Mouse (Mus musculus): ENCODE results near the gene Erfe. TPM values are rescaled to one million over a fixed set of nuclear protein-coding genes. Genes with fewer than 3 reads are reported as not detected.

The Erfe gene
- polyA plus RNA-seq, 1 experiment from 2014 or later = 1.5 TPM

DNA sequence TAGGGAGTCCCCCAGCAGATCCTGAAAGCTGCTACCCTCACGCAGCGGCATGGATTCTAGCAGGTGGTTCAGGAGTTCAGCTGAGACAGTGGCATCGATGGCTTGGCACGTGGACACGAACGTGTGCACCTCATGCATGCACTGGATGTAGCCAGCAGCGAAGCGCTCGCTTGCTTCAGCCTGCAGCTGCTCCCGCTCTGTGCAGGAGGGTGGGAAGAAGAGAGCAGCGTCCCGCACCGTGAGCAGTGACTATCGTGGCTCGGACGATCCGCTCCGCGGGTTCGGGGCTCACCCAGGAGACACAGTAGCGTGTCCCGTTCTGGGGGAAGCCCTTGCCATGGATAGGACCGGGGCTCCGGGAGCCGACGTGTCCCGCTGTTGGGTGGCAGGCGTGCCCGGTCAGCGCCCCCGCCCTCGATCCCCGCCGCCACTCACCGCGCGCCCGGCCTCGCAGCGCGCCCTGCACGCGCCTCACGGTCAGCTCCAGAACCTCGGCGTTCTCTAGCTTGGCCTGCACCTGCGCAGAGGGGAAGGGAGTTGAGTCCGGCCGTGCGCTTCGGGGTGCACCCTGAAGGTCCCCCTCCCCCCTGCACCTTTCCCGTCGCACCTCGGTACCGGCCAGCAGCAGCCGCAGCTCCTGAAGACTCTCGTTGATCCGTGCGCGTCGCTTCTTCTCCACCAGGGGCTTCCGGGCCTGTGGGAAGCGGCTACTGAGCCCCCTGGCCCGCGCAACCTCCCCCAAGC, 46.2 kb downstream of the Erfe start:
- H3K9me3 ChIP-seq = no peaks in the 10 kb centered on the region
- peak overlapping the region; percentile 96 for H3K27ac ChIP-seq
- H3K27me3 ChIP-seq = no peaks in the 10 kb centered on the region
- H3K4me3 ChIP-seq (replicated peaks) = peak overlapping the region; percentile 74
- peak overlapping the region; percentile 96 for H3K4me2 ChIP-seq
- peak; percentile 26 for ATAC-seq (ENCODE audit: insufficient number of reproducible peaks, insufficient read depth, low FRiP score, low TSS enrichment, low read depth)
- peak overlapping the region; percentile 84 for H3K9ac ChIP-seq (replicated peaks)
- H3K4me1 ChIP-seq (replicated peaks) = peaks cover 35% of the 10 kb centered on the region
- 5% methylated on average over 51 of the region's 65 CpGs for WGBS
- 0 out of 2 replicates have a peak, but pooled peaks cover 5% of the 10 kb centered on the region for H3K36me3 ChIP-seq

DNA sequence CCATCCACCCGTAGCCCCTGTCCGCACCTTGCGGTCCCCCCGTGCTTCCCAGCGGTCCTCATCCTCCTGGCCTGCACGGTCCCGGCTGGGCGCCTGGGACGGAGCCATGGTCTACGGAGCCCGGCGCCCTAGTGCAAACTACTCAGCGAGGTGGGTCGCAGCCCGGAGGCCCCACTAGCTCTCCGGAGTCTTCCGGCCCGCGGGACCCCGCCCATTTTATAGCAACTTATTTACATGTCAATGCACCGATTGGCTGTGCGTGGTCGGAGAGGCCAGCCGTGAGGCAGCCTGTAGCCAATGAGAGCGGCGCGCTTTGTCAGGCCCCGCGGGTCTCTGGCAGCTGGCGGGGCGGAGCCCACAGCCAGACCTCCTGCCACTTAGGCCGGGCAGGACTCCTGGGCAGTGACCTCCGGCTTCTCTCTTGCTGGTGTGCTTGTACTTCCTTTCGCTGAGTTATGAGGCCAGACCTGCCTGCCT, 46.8 kb downstream of the Erfe start:
- Histone ChIP-seq H3K4me1 (replicated peaks) (peaks cover 35% of the 10 kb centered on the region), H3K9ac (replicated peaks) (peak overlapping the region; percentile 84), H3K36me3 (0 out of 2 replicates have a peak, but pooled peaks cover 5% of the 10 kb centered on the region), H3K27me3 (no peaks in the 10 kb centered on the region), H3K4me3 (replicated peaks) (peak overlapping the region; percentile 74), H3K27ac (peak overlapping the region; percentile 96), H3K4me2 (peak overlapping the region; percentile 96), H3K9me3 (no peaks in the 10 kb centered on the region)
- WGBS = under 1% methylated on average over 34 of the region's 34 CpGs
- peak; percentile 93 for ATAC-seq (ENCODE audit: insufficient number of reproducible peaks, insufficient read depth, low FRiP score, low TSS enrichment, low read depth)

DNA sequence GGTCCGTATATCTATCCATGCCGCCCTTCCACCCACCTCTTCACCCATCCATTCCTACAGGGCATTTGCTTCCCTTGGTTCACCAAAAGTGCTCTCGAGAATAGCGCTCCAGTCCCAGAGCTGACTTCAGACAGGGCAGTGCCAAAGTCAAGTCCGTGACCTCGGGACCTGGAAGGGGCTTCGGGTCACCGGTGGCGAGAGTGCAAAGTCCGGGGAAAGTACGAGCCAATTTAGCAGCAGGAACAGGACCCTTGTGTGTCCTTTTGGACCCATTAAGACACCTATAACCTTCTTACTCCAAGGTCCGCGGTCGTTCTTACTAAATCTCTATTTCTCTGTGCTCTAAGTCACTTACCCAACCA, 47.3 kb downstream of the Erfe start:
- Histone ChIP-seq H3K9me3 (no peaks in the 10 kb centered on the region), H3K9ac (replicated peaks) (peak overlapping the region; percentile 84), H3K4me1 (replicated peaks) (peaks cover 35% of the 10 kb centered on the region), H3K36me3 (0 out of 2 replicates have a peak, but pooled peaks cover 5% of the 10 kb centered on the region), H3K27me3 (no peaks in the 10 kb centered on the region), H3K27ac (peak overlapping the region; percentile 96), H3K4me2 (peak overlapping the region; percentile 96), H3K4me3 (replicated peaks) (peak overlapping the region; percentile 74)
- ATAC-seq (ENCODE audit: insufficient number of reproducible peaks, insufficient read depth, low FRiP score, low TSS enrichment, low read depth) = no peak; the same call in 1 of the 2 replicates
- WGBS = under 1% methylated on average over 14 of the region's 14 CpGs

DNA sequence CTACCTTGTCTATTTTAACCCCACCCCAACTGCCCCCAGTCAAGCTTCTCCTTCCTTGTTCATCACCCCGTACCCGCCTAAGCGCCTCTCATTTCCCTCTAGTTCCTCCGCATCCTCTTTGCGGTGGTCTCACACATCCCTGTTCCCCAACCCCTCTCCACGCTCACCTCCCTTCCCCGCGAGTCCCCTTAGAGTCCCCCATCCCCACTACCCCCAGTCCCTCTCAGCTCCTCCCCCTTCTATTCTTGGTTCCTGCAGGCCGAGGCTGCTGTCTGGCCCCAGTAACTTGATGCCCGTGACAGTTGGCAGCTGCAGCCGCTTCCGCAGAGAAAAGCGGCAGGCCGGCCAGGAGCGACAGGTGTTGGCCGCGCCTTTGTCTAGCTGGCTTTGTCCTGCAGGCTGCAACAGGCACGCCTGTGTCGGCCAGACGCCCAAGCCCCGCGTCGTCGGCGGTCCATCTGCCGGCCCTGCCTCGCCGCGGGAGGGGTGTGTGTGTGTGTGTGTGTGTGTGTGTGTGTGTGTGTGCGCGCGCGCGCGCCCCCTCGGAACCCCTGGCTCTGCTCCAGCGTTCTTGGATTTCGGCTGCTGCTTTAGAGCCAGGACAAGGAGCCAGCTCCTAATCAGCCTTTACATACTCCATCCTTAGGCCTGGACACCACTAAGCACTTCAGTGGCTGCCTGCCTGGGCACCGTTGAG, 47.8 kb downstream of the Erfe start, which contains the start of gene Hes6:
Hes6 (minus strand) TSS at position 141 of the 697 bp plus-strand sequence.
- H3K9ac ChIP-seq (replicated peaks) = peak within 1 kb of the TSS; percentile 84
- 0 out of 2 replicates have a peak, but pooled peaks cover 5% of the 10 kb centered on the region for H3K36me3 ChIP-seq
- peak within 1 kb of the TSS; percentile 74 for H3K4me3 ChIP-seq (replicated peaks)
- peak; percentile 27 for ATAC-seq (ENCODE audit: insufficient number of reproducible peaks, insufficient read depth, low FRiP score, low TSS enrichment, low read depth)
- peak within 1 kb of the TSS; percentile 96 for H3K4me2 ChIP-seq
- no peaks in the 10 kb centered on the region for H3K9me3 ChIP-seq
- no peaks in the 10 kb centered on the region for H3K27me3 ChIP-seq
- peak within 1 kb of the TSS; percentile 96 for H3K27ac ChIP-seq
- WGBS = under 1% methylated on average over 32 of the region's 39 CpGs
- H3K4me1 ChIP-seq (replicated peaks) = peaks cover 35% of the 10 kb centered on the region

DNA sequence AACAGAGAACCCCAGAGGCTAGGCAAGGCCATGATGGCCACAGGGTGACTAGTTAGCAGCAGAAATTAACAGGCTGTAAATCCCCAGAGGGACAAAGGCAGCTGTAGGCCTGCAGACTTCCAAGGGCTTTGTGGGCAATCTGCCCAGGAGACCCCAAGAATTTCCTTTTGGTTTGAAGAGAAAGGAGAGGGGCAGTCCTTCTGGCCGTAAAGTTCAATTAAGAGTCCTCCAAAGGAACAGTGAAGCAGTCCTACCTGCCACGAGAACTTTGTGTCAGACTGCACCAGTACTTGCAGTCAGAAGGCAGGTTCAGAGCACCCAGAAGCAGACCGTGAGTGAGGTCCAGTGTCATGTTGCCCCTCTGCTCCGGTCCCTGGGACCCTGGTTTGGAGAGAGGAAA, 48.7 kb downstream of the Erfe start:
- H3K4me2 ChIP-seq = peak overlapping the region; percentile 96
- no peak for ATAC-seq (ENCODE audit: insufficient number of reproducible peaks, insufficient read depth, low FRiP score, low TSS enrichment, low read depth)
- no peaks in the 10 kb centered on the region for H3K27me3 ChIP-seq
- H3K4me1 ChIP-seq (replicated peaks) = peaks cover 35% of the 10 kb centered on the region
- peak overlapping the region; percentile 96 for H3K27ac ChIP-seq
- WGBS = 24% methylated on average over 4 of the region's 4 CpGs
- H3K36me3 ChIP-seq = 0 out of 2 replicates have a peak, but pooled peaks cover 8% of the 10 kb centered on the region
- H3K4me3 ChIP-seq (replicated peaks) = 0 out of 2 replicates have a peak overlapping the region, but pooled peaks have one; percentile 74
- peak overlapping the region; percentile 84 for H3K9ac ChIP-seq (replicated peaks)
- no peaks in the 10 kb centered on the region for H3K9me3 ChIP-seq

DNA sequence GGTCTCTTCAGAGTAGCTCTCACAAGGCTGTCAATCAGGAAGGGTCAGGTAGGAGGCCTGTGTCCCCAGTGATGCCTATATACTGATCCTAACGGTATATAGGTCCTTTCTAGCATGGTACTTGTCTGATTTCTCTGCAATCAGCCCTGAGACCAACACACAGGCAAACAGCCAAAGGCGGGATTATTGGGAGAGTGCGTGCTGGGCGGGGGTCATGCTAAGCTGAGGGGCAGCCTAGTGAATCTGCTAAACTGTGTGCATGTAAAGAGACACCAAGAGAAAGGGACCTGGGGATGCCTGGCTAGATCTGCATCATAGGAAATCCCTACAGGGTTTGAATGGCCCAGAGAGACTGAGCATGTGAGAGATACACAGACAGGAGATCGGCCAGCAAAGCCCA, 49.1 kb downstream of the Erfe start:
- 71% methylated on average over 5 of the region's 5 CpGs for WGBS
- Histone ChIP-seq H3K36me3 (0 out of 2 replicates have a peak, but pooled peaks cover 8% of the 10 kb centered on the region), H3K27me3 (no peaks in the 10 kb centered on the region), H3K9ac (replicated peaks) (peak overlapping the region; percentile 84; the same call in 1 of the 2 replicates), H3K4me2 (peak overlapping the region; percentile 96; the same call in 1 of the 2 replicates), H3K4me3 (replicated peaks) (no peak overlapping the region), H3K9me3 (no peaks in the 10 kb centered on the region), H3K27ac (peak overlapping the region; percentile 96), H3K4me1 (replicated peaks) (peaks cover 35% of the 10 kb centered on the region)
- ATAC-seq (ENCODE audit: insufficient number of reproducible peaks, insufficient read depth, low FRiP score, low TSS enrichment, low read depth) = no peak

DNA sequence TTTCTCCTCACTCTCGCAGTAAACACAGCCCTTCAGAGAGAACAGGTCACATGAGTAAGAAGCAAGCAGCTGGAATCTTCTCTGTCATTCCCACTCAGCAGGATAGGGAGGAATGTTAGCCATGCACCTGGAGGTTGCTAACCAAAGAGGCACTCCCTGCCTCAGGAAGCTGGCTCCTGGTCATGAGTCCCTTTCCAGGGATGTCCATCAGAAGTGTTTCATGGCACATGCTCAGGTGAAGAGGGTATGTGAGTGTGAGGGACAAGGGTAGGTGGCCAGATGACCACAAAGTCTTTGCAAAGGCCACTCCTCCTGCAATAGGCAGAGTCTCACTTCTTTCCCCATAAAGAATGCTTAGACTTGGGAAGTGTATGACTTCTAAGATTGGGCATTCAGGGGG, 51.8 kb downstream of the Erfe start:
- Histone ChIP-seq H3K4me3 (replicated peaks) (no peak overlapping the region), H3K27ac (no peak overlapping the region), H3K4me1 (replicated peaks) (peaks cover 21% of the 10 kb centered on the region), H3K4me2 (no peak overlapping the region), H3K9me3 (no peaks in the 10 kb centered on the region), H3K27me3 (no peaks in the 10 kb centered on the region), H3K9ac (replicated peaks) (no peak overlapping the region), H3K36me3 (0 out of 2 replicates have a peak, but pooled peaks cover 3% of the 10 kb centered on the region)
- ATAC-seq (ENCODE audit: insufficient number of reproducible peaks, insufficient read depth, low FRiP score, low TSS enrichment, low read depth) = no peak
- WGBS = 68% methylated on average over 1 of the region's 1 CpGs

DNA sequence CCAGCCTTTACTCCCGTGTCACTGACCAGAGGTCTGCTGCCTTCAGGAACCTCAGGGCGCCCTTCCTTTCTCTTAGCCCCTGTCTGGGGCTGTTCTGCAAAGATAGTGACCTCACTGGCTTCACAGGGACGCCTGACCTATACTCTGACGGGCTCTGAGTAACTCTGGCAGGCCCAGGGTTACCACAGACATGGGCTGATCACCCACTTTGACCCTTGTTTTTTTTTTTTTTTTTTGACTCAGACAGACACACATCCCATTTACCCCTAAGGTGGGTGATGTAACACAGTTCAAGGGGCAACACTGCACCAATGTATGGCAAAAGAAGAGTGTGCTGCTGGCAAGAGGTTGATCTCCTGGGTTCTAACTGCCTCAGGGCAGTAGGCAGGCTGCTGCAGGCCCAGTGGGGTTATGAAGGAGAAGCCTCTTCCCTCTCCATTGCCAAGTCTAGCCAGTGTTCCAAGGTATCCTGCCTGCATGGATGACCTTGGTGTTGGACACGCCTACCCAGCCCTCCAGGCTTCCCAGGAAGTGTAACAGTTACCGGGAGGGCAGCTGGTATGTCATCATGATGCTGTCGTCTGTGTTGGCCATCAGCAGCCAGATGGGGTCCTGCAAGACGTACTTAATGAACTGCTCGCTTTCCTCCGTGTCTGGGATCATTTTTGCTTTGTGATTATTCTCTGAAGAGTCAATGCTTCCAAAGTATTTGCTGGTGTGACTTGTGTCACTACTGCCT, 53.8 kb downstream of the Erfe start:
- Histone ChIP-seq H3K4me3 (replicated peaks) (no peak overlapping the region), H3K36me3 (0 out of 2 replicates have a peak, but pooled peaks cover 3% of the 10 kb centered on the region), H3K4me1 (replicated peaks) (peaks cover 20% of the 10 kb centered on the region), H3K9me3 (no peaks in the 10 kb centered on the region), H3K9ac (replicated peaks) (no peak overlapping the region), H3K27ac (no peak overlapping the region), H3K4me2 (no peak overlapping the region), H3K27me3 (no peaks in the 10 kb centered on the region)
- 61% methylated on average over 10 of the region's 10 CpGs for WGBS
- ATAC-seq (ENCODE audit: insufficient number of reproducible peaks, insufficient read depth, low FRiP score, low TSS enrichment, low read depth) = no peak

DNA sequence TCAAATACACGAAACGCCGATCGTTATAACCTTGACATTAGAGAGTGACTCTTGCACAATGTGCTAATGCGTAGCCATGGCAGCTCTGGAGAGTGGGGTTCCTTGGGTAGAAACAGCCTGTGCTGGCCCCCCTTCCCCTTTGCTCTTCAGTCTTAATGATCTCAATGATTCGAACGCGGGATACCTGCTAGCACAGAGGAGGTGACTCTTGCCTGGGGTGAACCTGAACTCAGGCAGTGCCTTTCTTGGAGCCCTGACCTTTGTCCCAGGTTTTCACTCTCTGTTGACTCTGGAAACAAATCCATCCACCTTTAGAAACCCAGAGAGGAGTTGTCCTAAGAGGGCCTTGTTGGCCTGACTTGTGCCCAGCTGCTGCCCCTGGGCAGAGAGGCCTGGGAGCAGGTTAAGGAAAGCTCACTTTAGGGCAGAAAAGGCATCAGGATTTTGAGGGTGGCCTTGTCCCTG, 54.4 kb downstream of the Erfe start:
- Histone ChIP-seq H3K4me1 (replicated peaks) (peaks cover 16% of the 10 kb centered on the region), H3K27ac (no peak overlapping the region), H3K9me3 (no peaks in the 10 kb centered on the region), H3K27me3 (no peaks in the 10 kb centered on the region), H3K4me3 (replicated peaks) (no peak overlapping the region), H3K9ac (replicated peaks) (no peak overlapping the region), H3K4me2 (no peak overlapping the region), H3K36me3 (0 out of 2 replicates have a peak, but pooled peaks cover 3% of the 10 kb centered on the region)
- 88% methylated on average over 8 of the region's 8 CpGs for WGBS
- ATAC-seq (ENCODE audit: insufficient number of reproducible peaks, insufficient read depth, low FRiP score, low TSS enrichment, low read depth) = no peak
